Mouse (Mus musculus): ENCODE results near the gene C330007P06Rik.
"Not testable (repeated sequence)": the region's sequence is repeated elsewhere in the genome, so short reads cannot be mapped to it uniquely, and the experiment has no call there.

Gene C330007P06Rik

DNA sequence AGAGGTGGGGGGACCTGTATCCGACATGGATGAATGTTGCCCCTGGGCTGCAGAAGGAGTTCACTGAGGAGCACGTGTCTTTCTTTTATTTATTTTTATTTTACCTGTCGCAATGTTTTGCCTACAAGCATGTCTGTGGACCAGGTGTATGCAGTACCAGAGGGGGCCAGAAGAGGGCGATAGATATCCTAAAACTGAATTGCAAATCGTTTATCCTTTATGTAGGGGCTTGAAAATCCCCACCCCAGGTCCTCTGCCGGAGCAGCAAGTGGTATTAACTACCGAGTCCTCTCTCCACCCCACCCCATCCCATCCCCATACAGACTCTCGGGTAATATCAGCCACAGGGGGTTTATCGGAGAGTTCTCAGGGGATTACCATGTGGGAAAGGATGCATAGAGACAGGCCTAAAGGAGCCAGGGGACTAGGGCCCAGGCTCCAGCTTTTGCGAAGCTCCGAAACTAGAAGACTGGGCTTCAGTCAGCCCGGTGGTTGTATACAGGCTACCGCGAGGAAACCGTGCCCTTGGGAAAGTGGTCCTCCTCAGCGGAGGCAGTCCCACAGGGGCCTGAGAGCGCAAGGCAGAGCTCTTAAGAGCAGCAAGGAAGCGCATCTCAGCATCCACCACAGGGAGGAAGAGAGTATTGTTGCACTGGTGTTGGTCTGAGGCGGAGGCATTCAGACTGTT, 40.4 kb downstream of the C330007P06Rik start:
- peak; percentile 29 to 70 for DNase-seq

DNA sequence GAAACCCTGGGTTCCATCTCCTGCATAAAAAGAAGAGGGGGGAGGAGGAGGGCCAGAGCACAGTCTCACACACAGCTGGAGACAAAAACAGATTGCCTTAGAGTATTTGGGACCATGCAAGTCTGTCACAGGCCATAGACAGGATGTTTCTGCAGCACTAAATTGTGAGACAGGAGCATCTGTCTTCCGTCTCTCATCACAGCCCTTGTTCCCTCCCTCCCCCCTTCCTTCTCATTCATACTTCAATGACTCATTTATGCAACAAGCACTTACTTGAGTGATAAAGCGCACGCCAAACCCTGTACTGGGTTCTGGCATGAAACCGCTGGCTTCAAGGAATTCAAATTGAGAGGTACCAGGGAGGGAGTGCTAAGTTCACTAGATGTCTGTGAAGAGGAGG, 42.3 kb downstream of the C330007P06Rik start:
- no peak for DNase-seq

DNA sequence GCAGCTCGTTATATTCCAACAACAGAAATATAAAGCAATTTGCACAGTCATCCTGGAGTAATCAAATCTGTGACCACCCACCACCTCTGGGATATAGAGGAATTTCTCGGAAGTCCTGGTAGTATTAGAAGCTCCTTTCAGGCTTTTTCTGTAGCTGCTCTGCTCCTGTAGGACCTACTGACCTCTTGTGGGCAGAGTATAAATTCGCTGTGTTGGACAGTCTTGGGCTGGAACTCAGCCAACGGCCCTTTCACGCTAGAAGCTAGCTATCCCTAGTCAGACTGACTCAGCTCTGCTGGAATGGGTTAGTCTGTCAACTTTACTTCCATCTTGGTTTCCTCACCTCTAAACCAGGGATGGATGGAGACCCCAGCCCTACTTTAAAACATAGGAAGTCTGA, 43.6 kb downstream of the C330007P06Rik start:
- no peak for DNase-seq

DNA sequence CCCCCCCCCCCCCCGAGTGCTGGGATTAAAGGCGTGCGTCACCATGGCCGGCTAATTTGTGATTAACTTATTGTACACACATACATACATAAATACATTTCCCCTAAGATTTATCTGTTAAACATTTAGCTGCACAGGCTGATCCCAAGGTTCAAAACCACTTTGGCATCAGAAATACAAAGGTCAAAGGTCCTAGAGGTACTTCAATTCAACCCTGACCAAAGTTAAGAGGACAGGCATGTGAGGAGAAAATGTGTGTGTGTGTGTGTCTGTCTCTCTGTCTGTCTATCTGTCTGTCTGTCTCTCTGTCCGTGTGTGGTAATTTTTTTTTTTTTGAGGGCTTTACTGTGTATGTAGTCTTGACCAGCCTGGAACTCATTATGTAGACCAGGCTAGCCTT, 47.0 kb downstream of the C330007P06Rik start:
- no peak for DNase-seq

DNA sequence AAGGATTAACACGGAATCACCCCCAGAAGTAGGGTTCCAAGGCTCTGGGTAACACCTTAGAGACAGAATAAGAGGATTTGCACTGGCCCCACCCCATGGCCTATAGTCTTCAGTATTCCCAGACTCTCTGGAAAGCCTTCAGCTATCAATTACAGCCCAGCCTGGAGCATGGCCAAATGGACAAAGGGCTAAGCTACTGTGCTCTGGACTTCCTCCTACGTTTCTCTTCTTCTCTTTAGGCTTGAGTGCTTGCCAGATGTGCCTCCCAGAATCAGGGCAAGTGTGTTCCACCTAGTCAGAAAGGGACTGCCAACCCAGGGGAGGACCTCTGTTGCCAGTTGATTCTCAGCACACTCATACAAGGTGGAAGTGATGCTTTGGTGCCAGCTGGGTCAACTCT, 48.9 kb downstream of the C330007P06Rik start:
- DNase-seq, result no peak

DNA sequence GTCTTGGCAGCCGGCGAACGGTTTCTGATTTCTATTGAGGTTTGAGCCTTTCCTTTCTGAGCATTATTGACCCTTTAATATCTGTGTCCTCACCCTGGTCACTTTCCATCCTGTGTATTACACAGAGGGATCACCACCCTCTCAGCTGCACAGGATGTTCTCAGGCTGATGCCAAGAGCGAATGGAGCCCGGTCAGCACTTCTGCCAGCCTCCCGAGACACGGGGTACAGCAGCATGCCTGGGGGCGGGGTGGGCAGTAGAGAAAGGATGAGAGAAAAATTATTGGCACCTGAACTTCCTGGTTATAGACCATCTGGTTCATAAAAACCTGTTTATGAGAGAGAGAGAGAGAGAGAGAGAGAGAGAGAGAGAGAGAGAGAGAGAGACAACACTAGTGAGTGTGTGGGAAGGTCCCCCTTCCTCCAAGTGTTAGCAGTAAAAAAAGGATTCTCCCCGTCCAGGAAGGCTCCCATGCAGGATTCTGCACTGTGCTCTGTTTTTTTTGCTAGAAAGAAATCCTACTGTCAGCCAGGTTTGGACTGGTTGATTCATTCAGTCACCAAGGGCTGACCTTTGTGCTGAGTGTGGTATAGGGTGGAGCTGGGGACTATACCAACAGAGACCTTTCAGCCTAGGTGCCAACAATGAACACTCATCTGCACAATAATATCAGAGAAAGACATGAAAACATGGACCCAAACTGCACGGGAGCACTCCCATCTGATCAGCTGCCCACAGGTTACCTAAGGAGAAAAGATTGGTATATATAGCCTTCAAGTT, 49.8 kb downstream of the C330007P06Rik start:
- no peak for DNase-seq

DNA sequence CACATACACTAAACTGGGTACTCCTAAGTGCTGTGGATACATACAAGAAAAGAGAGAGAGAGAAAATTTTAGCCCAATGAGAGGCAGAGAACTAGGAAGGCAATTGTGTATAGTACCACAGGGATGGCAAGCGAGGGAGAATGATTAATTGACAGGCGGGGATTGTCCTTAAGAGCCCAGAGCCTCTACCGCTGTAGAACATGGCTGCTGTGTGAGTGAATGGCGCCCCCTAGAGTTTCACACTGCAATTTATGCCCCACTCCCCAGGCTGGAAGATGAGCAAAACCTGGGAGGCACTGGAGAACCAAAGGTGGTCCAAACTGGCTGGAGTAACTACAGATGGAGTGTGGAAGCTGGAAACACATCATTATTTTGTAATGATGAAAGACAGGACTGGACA, 53.7 kb downstream of the C330007P06Rik start:
- peak; percentile 17 to 41 for DNase-seq

DNA sequence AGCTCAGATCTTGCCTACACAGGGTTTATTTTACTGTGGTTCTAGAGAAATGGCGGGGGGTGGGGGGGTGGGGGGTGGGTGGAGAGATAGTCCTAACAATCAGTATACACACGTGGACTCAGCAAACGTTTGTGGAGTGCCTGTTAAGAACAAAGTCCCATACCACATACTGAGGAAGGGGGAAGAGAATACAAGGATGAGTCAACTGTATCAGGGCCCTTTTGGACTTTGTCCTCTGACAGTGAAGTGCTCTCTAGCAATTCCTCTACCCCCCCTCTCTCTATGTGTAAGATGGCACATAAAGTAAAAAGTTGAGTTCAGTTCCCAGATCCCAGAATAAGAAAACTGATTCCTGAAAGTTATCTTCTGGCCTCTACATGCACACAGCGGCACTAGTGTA, 54.3 kb downstream of the C330007P06Rik start:
- DNase-seq, result no peak

DNA sequence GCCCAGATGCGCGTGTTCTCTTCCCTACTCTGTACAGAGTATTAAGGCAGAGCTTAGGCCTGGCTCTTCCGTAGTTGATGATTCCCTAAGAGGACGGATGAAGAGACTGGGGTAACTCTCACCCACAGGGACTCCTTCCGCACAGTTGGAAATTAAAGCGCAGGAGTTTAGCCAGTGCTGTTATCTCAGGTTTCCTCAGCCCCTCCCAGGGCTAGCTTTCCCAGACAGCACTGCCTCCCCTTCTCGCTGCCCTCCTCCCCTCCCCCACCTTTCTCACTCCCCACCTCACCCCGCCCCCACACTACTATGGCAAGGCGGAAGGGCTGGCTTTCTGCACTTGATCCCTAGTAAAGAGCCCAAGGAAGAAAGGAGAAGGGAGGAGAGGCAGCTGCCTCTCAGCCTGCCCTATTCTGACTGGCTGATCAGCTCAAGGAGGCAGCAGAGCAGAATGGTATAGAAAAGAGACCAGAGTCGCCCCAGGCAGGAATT, 56.9 kb downstream of the C330007P06Rik start:
- no peak for DNase-seq

DNA sequence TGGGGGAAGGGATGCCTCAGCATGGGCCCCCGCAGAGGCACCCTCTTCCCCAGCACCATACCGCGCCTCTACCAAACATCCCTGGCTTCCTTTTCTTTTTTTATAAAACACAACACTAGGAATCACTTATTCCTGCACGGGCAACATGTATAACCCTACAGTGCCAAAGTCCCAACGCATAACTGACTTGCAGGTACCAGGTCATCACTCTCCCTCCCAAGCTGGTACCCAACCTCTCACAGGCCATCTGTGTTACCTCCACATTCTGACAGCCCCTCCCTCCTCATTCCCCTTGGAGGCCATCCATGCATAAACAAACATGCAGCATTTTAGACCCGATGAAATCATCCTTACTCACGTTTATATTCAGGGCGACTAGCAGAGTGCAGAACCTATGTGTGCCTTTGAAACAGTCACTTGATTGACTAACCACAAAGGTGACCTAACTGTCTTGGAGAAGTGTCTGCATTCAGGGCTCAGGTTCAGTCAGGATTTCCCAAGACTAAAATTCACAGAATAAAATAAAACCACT, 57.5 kb downstream of the C330007P06Rik start:
- DNase-seq, result no peak

DNA sequence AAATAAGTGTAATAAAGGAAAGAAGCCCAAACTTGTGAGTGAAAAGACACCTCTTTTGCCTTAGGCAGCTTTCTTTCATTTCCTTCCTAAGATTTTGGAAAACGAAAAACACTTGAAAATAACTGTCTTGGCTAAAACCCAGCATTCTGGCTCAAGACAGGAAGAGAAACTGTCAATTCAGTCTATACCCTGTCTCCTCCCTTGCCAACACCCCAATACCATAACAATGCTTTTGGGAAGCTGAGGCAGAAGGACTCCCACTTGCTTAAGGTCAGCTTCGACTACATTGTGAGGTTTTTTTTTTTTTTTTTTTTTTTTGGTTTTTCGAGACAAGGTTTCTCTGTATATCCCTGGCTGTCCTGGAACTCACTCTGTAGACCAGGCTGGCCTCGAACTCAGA, 58.5 kb downstream of the C330007P06Rik start:
- no peak for DNase-seq

DNA sequence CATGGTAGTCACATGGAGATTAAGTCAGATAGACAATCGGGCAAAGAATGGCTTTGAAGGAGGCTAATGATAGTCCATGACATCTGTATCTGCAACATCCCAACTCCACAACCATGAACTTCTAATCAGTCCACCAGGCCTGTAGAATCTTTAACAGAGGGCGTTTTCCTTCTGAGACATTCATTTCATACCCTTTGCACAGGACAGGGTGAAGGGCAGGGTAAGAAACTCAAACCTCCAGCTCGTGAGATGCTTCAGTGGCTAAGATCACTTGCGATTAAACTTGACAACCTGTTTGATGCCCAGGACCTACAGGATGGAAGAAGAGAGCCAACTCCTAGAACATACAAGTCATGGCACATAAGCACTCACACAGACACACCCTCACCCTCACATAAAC, 58.9 kb downstream of the C330007P06Rik start:
- DNase-seq, result no peak

DNA sequence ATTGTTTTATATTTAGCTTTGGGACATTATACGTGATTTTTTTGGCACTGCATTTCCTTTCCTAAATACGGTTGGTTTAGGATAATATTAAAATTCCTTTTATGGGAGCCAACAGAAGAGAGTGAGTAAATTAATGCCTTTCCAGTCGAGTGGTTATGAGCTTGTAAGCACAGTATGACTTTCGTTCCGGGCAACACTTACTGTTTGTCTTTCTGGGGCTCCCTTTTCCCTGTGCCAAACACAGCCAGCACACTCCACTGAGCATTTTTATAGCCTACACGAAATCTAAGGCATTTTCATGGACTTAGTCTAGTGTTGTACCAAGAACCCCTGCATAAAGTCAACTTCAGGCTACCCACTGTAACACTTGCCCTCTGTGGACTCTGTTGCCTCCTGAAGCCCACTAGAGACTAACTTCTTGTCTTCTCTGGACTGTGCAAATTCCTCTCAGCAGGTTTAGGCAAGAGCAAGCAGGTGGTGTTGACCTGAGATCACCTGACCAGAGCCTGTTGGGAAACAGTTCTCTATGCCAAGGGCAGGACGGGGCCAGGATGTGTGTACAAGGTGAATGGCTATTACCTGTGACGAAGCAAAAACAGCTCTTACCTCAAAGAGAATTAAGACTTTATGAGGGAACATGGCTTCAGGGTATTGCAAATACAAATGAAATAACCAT, 59.6 kb downstream of the C330007P06Rik start:
- DNase-seq, result no peak

DNA sequence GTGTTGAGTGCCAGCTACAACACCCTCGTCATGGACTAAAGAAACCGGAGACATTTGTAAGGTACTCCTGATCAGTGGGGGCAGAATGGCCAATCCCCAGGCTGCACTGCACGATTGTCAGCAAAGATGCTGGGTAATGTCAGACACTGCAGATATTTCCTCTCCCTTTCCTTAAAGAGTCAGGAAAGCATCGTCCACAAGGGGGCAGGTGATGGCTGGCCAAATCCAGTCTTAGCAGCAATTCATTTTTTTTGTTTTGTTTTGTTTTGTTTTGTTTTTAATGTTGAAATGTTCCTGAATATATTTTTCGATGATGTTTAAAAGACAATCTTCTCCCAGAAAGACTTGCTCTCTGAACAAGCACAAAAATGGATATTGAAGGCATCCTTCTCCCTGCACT, 62.5 kb downstream of the C330007P06Rik start:
- DNase-seq, result no peak

DNA sequence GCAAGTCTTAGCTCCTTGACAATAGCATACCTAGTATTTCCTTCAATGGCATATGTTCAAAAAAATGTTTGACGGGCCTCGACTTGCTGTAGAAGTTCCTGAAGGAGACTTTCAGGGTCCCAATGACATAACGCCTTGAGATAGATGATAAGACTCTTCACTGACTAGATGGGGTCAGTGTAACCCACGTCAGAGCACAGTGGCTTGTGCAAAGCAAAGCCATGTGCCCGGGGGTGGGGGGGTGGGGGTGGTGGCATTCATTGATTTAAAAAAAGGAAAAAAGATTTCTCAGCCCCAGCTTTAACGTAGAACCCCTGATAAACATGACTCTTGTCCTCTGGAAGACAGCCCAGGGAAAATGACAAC, 65.6 kb downstream of the C330007P06Rik start:
- no peak for DNase-seq

DNA sequence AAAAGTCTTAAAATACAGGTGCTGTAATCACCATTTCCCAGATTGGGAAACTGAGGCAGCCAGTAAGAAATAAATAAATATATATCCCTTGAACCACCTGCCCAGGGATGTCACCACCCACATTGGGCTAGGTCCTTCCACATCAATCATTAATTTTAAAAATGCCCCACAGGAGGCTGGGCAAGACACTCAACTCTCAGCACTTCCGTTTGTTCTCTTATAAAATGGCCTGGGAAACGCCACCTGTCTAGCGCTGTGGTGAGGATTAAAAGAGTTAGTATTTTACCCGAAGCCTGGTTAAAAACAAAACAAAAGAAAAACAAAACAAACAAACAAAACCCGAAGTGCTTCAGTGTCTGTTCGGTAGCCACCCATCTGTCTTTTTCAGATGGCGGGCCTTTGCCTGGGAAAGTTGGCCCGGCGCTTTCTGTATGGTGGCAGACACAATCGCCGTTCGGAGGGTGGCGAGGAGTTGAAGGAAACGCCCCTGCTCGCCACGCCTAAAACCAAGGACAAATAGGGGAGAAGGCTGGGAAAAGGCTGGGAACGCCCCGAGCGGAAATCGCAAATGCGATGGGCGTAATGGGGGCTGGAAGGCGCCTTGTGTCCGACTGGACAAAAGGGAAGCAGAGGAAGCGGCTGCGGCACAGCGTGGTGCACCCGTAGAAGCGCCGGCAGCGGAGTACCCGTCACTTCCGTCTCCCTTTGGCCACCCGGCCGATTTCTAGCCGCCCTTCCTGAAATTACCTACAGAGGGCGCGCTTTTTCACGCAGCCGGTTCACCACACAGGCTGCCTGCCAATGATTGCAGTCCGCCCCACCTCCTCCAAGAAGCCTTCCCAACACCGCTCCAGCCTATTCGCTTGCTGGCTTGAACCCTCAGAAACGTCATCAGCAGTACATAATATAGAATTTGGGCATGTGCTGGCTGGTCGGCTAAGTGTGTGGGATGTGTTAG, 66.3 kb downstream of the C330007P06Rik start:
- peak; percentile 76 to 78 for DNase-seq

DNA sequence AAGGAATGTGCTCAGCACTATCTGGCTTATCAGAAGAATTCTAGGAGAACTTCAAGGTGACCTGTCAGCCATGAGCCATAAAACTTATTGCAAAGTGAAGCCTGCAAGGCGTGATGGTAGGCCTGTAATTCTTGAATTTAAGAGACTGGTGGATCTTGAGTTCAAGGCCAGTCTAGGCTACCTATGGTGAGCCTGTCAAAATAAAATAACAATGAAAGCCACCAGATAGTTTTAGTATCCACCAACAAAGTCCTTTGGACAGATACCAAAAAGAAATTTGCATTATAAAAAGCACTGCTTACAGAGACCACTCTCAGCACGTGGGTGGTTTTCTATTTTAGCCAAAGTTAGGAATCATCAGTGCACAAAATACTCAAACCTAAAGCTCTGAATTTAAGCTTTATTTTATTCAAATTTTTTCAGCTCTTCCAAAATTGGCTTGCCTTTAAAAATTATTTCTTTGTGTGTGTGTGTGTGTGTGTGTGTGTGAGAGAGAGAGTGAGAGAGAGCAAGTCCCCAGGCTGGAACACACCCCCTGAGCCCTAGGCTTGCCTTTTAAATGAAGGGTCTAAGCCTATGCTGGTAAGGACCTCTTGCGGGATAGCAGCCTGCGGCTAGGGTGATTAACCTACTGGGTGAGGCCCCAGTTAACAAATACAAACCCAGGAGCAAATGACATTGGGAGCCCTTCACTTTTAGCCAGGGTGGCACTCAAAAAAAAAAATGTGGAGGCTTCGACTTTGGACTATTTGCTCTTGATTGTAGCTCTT, 68.3 kb downstream of the C330007P06Rik start:
- DNase-seq, result no peak

DNA sequence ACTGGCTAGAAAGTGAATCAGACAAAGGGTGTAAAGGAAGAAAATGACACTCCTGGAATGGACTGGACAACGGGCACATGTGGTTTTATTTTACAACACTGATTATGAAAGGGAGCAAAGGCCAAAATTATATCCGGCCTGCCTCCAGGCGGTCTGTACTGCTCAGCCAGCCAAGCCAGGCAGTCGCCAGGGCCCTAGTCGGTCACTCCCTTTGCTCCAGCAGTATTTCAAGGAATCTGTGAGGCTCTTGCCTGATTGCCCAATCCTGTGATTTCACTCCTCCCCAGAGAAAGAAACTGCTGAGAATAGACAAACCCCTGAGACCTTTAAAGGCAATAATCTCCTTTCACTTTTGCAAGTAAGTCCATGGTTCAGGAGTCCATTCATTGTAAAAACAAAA, 69.7 kb downstream of the C330007P06Rik start:
- no peak for DNase-seq

DNA sequence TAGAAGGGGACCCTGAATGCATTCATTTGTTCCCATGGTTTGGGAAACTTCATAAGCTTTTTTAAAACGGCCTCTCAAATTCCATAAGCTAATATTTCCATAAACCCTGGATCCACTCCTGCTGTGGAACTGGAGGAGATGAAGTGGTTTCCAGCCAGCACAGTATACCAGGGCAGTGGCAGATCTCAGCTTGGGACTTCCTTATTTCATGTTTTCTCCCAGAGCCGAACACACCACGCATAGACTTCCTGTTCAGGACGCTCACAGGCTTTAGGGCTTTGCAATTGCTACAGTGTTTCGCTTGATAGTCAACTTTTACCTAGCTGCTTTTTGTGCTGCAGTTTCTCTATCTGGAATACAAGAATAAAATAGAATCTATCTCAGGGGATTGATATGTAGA, 70.7 kb downstream of the C330007P06Rik start:
- DNase-seq, result no peak

DNA sequence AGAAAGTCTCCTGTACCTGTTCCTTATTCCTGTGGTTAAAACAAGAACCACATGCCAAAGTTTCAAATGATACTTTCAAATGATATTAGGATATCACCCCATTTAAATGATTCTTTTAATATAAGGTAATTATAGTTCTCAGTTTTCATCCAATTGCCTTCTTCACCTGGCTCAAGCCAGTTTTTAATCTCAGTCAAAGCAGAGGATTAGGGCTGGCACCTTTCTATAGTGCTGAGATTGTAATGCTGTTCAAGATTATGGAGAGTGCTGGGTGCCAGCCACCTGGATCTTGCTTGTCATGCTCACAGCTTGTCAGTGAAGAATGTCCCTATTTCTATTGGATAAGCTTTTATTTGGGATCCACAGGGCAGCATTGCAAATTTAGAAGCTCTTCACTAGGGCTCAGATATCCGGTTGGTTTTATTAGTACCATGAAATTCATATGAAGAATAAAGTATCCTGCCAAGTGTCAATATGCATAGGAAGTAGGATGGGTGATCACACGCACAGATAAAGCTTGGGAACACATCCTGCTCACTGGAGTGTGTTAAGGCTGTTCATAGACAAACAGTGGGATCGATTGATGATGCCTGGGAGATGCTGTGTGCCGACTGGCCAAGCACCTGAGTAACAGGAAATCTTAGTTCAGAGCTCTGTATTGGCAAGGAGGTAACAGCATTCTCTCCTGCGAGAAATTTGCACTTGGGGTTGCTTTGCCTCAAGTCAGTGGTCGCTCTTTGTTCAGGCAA, 74.6 kb downstream of the C330007P06Rik start:
- DNase-seq, result no peak

DNA sequence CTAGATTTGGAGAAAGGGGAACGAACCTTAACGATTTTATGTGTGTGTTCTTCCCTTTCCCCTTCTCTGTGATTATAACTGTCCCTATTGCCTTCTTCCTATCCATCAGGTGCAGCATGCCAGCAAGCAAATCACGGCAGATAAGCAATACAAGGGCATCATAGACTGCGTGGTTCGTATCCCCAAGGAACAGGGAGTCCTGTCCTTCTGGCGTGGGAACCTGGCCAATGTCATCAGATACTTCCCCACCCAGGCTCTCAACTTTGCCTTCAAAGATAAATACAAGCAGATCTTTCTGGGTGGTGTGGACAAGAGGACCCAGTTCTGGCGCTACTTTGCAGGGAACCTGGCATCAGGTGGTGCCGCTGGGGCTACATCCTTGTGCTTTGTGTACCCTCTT, 77.2 kb downstream of the C330007P06Rik start:
- not testable (repeated sequence) for DNase-seq

All from spleen, adult 18-20 months (tissue).